Mouse (Mus musculus): ENCODE measurements around the gene Gabrr3. TPM values are rescaled to one million over a fixed set of nuclear protein-coding genes. Genes with fewer than 3 reads are reported as not detected.
"Not testable (repeated sequence)": the region's sequence is repeated elsewhere in the genome, so short reads cannot be mapped to it uniquely, and the experiment has no call there.

Gene Gabrr3
- polyA plus RNA-seq, 1 experiment from 2014 or later = not detected

DNA sequence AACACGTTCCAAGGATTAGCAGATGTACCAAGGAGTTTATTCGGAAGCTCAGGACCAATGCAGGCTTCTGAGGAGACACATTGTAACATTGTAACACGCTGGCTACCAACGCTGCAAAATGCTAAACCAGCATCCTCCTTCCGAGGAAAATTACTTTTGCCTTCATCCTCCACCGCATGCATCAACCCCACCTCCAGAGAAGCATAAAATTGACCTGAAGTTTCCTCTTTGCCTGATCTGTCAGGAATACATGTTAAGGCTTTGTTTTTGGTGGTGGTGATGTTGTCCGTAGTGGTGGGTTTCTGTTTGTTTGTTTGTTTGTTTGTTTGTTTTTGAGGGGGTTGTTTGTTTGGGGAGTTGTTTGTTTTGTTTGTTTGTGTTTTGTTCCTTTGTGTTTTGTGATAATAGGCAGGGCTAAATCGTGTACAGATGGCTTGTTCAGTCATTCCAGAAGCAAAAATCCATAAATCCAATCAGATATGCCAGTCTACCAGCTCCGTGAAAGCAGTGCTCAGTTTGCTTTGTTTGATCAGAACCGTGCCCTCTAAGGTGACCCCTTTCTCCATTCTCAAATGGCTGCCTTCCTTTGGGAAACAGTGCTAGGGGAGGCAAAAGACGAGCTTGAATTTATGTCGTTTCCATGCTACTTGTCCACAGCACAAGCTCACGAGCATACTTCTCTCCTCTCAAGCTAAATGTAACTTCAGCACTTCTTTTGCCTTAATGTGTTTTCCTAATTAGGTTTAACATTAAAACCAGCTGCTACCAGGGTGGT, 14.6 kb downstream of the Gabrr3 start:
- Histone ChIP-seq H3K27me3 (no peaks in the 10 kb centered on the region), H3K36me3 (no peaks in the 10 kb centered on the region), H3K27ac (no peak overlapping the region), H3K9ac (no peak overlapping the region), H3K4me3 (replicated peaks) (no peak overlapping the region), H3K4me2 (no peak overlapping the region), H3K4me1 (replicated peaks) (no peaks in the 10 kb centered on the region), H3K9me3 (replicated peaks) (no peaks in the 10 kb centered on the region)
- WGBS (ENCODE audit: insufficient replicate concordance) = 58% methylated on average over 13 of the region's 13 CpGs
- DNase-seq = no peak
- ATAC-seq (ENCODE audit: low read depth) = no peak

DNA sequence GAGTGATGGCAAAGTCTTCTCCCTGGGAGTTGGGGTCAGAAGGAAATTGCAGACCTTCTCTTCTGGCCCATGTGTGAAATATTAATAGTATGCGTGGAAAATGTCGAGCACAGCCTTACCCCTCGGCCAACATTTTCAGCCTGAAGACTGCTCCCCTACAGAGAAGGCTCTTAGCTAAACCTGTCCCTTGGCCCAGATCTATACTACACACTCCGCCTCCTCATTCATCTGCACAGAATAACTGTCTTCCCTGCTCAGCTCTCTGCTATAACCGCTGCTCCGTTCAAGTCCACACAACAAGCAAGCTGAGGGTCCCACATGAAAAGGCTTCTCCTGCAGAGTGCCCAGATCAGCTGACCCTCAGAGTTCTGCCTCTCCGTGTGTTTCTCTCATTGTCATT, 20.8 kb downstream of the Gabrr3 start:
- WGBS (ENCODE audit: insufficient replicate concordance) = 73% methylated on average over 7 of the region's 7 CpGs
- Histone ChIP-seq H3K27ac (no peak overlapping the region), H3K27me3 (no peaks in the 10 kb centered on the region), H3K4me3 (replicated peaks) (no peak overlapping the region), H3K36me3 (no peaks in the 10 kb centered on the region), H3K4me1 (replicated peaks) (no peaks in the 10 kb centered on the region), H3K9me3 (replicated peaks) (no peaks in the 10 kb centered on the region), H3K9ac (no peak overlapping the region), H3K4me2 (no peak overlapping the region)
- no peak for ATAC-seq (ENCODE audit: low read depth)
- no peak for DNase-seq

DNA sequence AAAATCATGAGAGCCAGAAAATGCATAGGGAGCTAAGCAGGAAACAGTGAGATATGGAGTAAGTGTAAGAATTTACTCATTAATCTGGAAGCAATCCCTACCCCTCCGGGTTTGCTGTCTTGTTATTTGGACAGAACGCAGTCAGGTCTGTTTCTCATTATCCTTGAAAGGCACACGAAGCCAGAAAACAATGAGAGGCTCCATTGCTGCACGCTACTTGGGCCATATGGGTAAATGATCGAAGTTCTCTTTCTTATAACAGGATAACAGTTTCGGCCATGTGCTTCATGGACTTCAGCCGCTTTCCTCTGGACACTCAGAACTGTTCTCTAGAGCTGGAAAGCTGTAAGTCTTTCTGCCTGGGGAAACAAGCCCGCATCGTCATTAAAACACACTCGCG, 26.0 kb downstream of the Gabrr3 start:
- Histone ChIP-seq H3K9ac (no peak overlapping the region), H3K4me1 (replicated peaks) (no peaks in the 10 kb centered on the region), H3K27me3 (no peaks in the 10 kb centered on the region), H3K4me2 (no peak overlapping the region), H3K4me3 (replicated peaks) (no peak overlapping the region), H3K9me3 (replicated peaks) (no peaks in the 10 kb centered on the region), H3K36me3 (no peaks in the 10 kb centered on the region), H3K27ac (no peak overlapping the region)
- DNase-seq (no peak), ATAC-seq (ENCODE audit: low read depth) (no peak)
- WGBS (ENCODE audit: insufficient replicate concordance) = 73% methylated on average over 11 of the region's 11 CpGs

DNA sequence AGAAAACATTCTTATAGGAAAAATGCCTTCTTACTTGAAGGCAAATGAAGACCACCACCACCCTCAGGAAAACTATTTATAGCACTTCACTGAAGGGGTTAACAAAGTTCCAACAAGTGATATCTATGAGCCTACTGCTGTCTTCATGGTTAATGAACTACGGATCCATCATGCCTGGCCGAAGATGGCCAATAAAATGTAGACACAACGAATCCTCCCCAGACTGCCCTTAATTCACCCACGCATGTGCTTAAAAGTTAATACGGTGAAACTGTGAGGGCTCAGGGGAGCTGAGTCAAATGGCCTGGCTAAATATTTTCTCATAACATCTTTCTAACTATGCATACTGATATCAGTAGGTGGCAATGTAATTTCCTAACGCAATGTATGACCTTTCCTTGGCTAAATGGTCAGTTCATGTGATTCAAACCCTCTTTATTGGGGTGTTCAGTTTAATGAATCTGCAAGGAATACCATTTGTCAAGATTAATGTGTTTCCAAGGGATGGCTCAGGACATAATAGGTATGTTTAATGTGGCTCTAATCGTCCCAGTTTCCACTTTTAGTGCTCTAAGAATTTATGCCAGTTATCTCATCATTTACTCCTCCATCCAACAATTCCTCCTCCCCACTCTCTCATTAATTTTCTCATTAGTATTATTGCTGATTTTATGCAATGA, 37.9 kb downstream of the Gabrr3 start:
- no peaks in the 10 kb centered on the region for H3K9me3 ChIP-seq (replicated peaks)
- 75% methylated on average over 7 of the region's 7 CpGs for WGBS (ENCODE audit: insufficient replicate concordance)
- H3K36me3 ChIP-seq = no peaks in the 10 kb centered on the region
- no peak for ATAC-seq (ENCODE audit: low read depth)
- no peaks in the 10 kb centered on the region for H3K27me3 ChIP-seq
- no peak overlapping the region for H3K4me3 ChIP-seq (replicated peaks)
- H3K9ac ChIP-seq = no peak overlapping the region
- H3K4me1 ChIP-seq (replicated peaks) = no peaks in the 10 kb centered on the region
- H3K27ac ChIP-seq = no peak overlapping the region
- DNase-seq = no peak
- H3K4me2 ChIP-seq = no peak overlapping the region

- Histone ChIP-seq H3K27ac (no peak overlapping the region), H3K4me1 (replicated peaks) (no peaks in the 10 kb centered on the region), H3K4me3 (replicated peaks) (no peak overlapping the region), H3K27me3 (no peaks in the 10 kb centered on the region), H3K9ac (no peak overlapping the region), H3K9me3 (replicated peaks) (no peaks in the 10 kb centered on the region), H3K4me2 (no peak overlapping the region), H3K36me3 (no peaks in the 10 kb centered on the region)
- ATAC-seq (ENCODE audit: low read depth) (no peak), DNase-seq (no peak)
- 44% methylated on average over 1 of the region's 1 CpGs for WGBS (ENCODE audit: insufficient replicate concordance)
Measured at GRCm38 (mm10) chr16:59448181-59448580, 41.0 kb downstream of the Gabrr3 start.

GRCm38 (mm10) chr16:59449092-59449491, 42.0 kb downstream of the Gabrr3 start:
- H3K9ac ChIP-seq = no peak overlapping the region
- no peak overlapping the region for H3K27ac ChIP-seq
- no peaks in the 10 kb centered on the region for H3K4me1 ChIP-seq (replicated peaks)
- H3K9me3 ChIP-seq (replicated peaks) = no peaks in the 10 kb centered on the region
- H3K27me3 ChIP-seq = no peaks in the 10 kb centered on the region
- no peak for ATAC-seq (ENCODE audit: low read depth)
- no peak for DNase-seq
- no peak overlapping the region for H3K4me2 ChIP-seq
- no peak overlapping the region for H3K4me3 ChIP-seq (replicated peaks)
- no peaks in the 10 kb centered on the region for H3K36me3 ChIP-seq

GRCm38 (mm10) chr16:59451813-59452212, 44.7 kb downstream of the Gabrr3 start:
- H3K4me2 ChIP-seq = no peak overlapping the region
- no peaks in the 10 kb centered on the region for H3K4me1 ChIP-seq (replicated peaks)
- 49% methylated on average over 5 of the region's 5 CpGs for WGBS (ENCODE audit: insufficient replicate concordance)
- H3K27ac ChIP-seq = no peak overlapping the region
- H3K4me3 ChIP-seq (replicated peaks) = no peak overlapping the region
- DNase-seq = no peak
- H3K9me3 ChIP-seq (replicated peaks) = no peaks in the 10 kb centered on the region
- ATAC-seq (ENCODE audit: low read depth) = no peak
- no peaks in the 10 kb centered on the region for H3K36me3 ChIP-seq
- no peaks in the 10 kb centered on the region for H3K27me3 ChIP-seq
- no peak overlapping the region for H3K9ac ChIP-seq

DNA sequence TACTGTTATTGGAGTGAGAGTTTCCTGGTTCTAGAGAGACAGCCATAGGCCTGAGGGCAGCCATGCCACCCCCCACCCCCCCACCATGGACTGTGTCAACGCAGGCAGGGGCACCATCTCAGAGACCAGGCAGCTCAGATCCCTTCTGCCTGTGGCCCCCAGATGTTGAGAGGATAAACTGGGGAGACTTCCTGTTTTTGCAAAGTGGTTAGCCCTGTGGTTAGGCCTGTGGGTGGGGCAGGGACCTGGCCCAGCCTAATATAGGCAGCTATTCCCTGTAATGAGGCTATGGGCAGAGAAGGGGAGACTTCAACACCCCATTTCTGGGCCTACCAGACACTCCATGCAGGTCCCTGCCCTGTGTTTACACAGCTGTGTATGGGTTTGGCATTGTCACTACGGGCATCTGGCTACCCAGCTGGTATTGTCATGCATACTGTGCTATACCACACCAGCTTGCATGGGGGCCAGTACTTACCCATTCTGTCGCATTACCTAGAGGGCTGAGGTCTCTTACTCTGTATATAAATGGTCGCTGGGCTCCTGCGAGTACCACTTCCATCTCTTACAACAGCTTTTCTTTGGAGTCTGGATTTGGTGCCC, 52.2 kb downstream of the Gabrr3 start:
- not testable (repeated sequence) for H3K27ac ChIP-seq; H3K4me2 ChIP-seq; H3K36me3 ChIP-seq; H3K9ac ChIP-seq; H3K4me3 ChIP-seq (replicated peaks); H3K27me3 ChIP-seq; DNase-seq; H3K9me3 ChIP-seq (replicated peaks); H3K4me1 ChIP-seq (replicated peaks)
- WGBS (ENCODE audit: insufficient replicate concordance) = 39% methylated on average over 5 of the region's 5 CpGs
- ATAC-seq (ENCODE audit: low read depth) = peak; percentile 67

DNA sequence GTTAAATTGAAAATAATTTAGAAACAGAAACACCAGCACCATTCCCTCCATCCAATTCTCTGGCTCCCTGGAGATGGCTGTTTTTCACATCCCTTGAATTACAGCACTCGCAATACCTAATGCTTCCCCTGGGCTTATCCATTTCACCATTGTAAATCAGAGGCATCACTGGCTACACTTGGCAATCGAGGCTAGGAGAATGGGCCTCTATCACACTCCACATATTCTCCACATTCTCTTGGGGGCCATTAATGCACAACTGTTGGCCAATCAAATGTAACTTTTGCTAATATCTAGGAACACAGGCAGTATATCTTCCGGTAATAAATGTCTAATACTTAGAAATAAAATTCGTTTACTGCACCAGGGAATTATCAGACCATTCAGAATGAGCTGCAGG, 56.4 kb downstream of the Gabrr3 start:
- WGBS (ENCODE audit: insufficient replicate concordance) = 67% methylated on average over 4 of the region's 4 CpGs

DNA sequence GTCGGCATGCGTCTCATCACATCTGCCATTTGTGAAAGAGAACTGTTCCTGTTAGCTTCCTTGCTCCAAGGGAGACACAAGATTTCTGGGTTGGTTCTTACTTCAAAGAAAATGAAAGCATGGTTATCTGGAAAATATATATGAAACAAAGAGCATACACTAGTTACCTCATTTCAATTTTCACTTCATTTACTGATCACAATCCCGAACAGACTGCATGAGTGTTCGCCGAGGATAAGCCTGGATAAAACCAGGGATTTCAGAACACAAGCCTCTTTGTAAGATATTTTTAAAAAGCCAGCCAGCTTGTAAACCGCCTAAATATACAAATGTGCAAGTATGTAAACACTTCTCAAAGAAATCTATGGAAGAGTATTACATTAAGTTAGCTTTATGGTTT, 56.8 kb downstream of the Gabrr3 start:
- WGBS (ENCODE audit: insufficient replicate concordance) = 69% methylated on average over 6 of the region's 6 CpGs
- Histone ChIP-seq H3K4me1 (replicated peaks) (no peaks in the 10 kb centered on the region), H3K4me3 (replicated peaks) (no peak overlapping the region), H3K9me3 (replicated peaks) (no peaks in the 10 kb centered on the region), H3K36me3 (no peaks in the 10 kb centered on the region), H3K4me2 (no peak overlapping the region), H3K27ac (no peak overlapping the region), H3K9ac (no peak overlapping the region), H3K27me3 (no peaks in the 10 kb centered on the region)
- ATAC-seq (ENCODE audit: low read depth) (no peak), DNase-seq (no peak)

More for the DNA sequence above, 56.4 kb downstream of the Gabrr3 start:
- no peaks in the 10 kb centered on the region for H3K36me3 ChIP-seq
- no peaks in the 10 kb centered on the region for H3K9me3 ChIP-seq (replicated peaks)
- no peak overlapping the region for H3K4me2 ChIP-seq
- H3K27ac ChIP-seq = no peak overlapping the region
- H3K9ac ChIP-seq = no peak overlapping the region
- no peak overlapping the region for H3K4me3 ChIP-seq (replicated peaks)
- DNase-seq = no peak
- no peaks in the 10 kb centered on the region for H3K4me1 ChIP-seq (replicated peaks)
- ATAC-seq (ENCODE audit: low read depth) = no peak
- H3K27me3 ChIP-seq = no peaks in the 10 kb centered on the region

- no peak overlapping the region for H3K27ac ChIP-seq
- DNase-seq = no peak
- no peak overlapping the region for H3K9ac ChIP-seq
- H3K4me1 ChIP-seq (replicated peaks) = peaks cover 13% of the 10 kb centered on the region
- H3K9me3 ChIP-seq (replicated peaks) = no peaks in the 10 kb centered on the region
- no peaks in the 10 kb centered on the region for H3K27me3 ChIP-seq
- no peaks in the 10 kb centered on the region for H3K36me3 ChIP-seq
- 48% methylated on average over 1 of the region's 1 CpGs for WGBS (ENCODE audit: insufficient replicate concordance)
- ATAC-seq (ENCODE audit: low read depth) = no peak
- no peak overlapping the region for H3K4me2 ChIP-seq
- H3K4me3 ChIP-seq (replicated peaks) = no peak overlapping the region
Measured at GRCm38 (mm10) chr16:59469846-59470245, 62.7 kb downstream of the Gabrr3 start.
